Mouse (Mus musculus) kidney, embryonic 14.5 days (tissue): Measurements from ENCODE around the gene Zfp418. TPM values are rescaled to one million over a fixed set of nuclear protein-coding genes. Genes with fewer than 3 reads are reported as not detected.
"Not testable (repeated sequence)": the region's sequence is repeated elsewhere in the genome, so short reads cannot be mapped to it uniquely, and the experiment has no call there.

Experiments used
- ATAC-seq: fragments of 200-750 bp; cut with Nextera tagmentation; 2 replicates; pipeline ENCODE4 v1.8.0; 2017; ENCODE audit warnings: moderate number of reproducible peaks, mild to moderate bottlenecking, moderate TSS enrichment, moderate library complexity; ENCODE audit not compliant: low FRiP score, low TSS enrichment
- H3K27ac ChIP-seq: fragments of 300-500 bp; sonication (generic); 2 replicates; pipeline ENCODE4 v1.5.1; 2014; ENCODE audit warnings: low read depth, mild to moderate bottlenecking, low read length, moderate library complexity, mixed read lengths
- H3K27me3 ChIP-seq: fragments of 300-500 bp; sonication (generic); 2 replicates; pipeline ENCODE4 v1.6.1; 2014; ENCODE audit warnings: mild to moderate bottlenecking, low read length; ENCODE audit not compliant: control insufficient read depth, insufficient read depth
- H3K36me3 ChIP-seq: fragments of 300-500 bp; sonication (generic); 2 replicates; pipeline ENCODE4 v1.6.1; 2014; ENCODE audit warnings: low read length, mixed read lengths; ENCODE audit not compliant: control insufficient read depth, insufficient read depth
- H3K4me1 ChIP-seq: fragments of 300-500 bp; sonication (generic); 2 replicates; pipeline ENCODE4 v1.6.1; 2014; ENCODE audit warnings: low read length, mixed read lengths; ENCODE audit not compliant: control insufficient read depth, insufficient read depth
- H3K4me2 ChIP-seq: fragments of 300-500 bp; sonication (generic); replicated peaks from 2 replicates; pipeline ENCODE4 v1.6.1; 2014; ENCODE audit warnings: low read depth, mild to moderate bottlenecking, low read length
- H3K4me3 ChIP-seq: fragments of 300-500 bp; sonication (generic); 2 replicates; pipeline ENCODE4 v1.5.1; 2014; ENCODE audit warnings: mild to moderate bottlenecking, low read length
- H3K9ac ChIP-seq: fragments of 300-500 bp; sonication (generic); 2 replicates; pipeline ENCODE4 v1.6.1; 2014; ENCODE audit warnings: low read depth, mild to moderate bottlenecking, low read length, moderate library complexity
- H3K9me3 ChIP-seq: fragments of 300-500 bp; sonication (generic); 2 replicates; pipeline ENCODE4 v1.6.1; 2016; ENCODE audit warnings: low read length; ENCODE audit not compliant: control insufficient read depth
- WGBS: fragments of 180-500 bp; shearing (Covaris S2); extraction: QIAGEN DNeasy Blood & Tissue Kit; methylation state at CpG from one replicate; pipeline ENCODE4 v1.1.7; 2014; 5-methylcytosine and 5-hydroxymethylcytosine counted together
- polyA plus RNA-seq: library from polyadenylated mRNA; unstranded; fragments of >200 nt; fragmentation: Nextera tagmentation; extraction: Ambion mirVana; gene quantifications from 2 replicates; pipeline ENCODE4 v1.2.1, GENCODE M21; 2014

The Zfp418 gene
- 2.2 and 3.5 TPM in 2 replicates for polyA plus RNA-seq

DNA sequence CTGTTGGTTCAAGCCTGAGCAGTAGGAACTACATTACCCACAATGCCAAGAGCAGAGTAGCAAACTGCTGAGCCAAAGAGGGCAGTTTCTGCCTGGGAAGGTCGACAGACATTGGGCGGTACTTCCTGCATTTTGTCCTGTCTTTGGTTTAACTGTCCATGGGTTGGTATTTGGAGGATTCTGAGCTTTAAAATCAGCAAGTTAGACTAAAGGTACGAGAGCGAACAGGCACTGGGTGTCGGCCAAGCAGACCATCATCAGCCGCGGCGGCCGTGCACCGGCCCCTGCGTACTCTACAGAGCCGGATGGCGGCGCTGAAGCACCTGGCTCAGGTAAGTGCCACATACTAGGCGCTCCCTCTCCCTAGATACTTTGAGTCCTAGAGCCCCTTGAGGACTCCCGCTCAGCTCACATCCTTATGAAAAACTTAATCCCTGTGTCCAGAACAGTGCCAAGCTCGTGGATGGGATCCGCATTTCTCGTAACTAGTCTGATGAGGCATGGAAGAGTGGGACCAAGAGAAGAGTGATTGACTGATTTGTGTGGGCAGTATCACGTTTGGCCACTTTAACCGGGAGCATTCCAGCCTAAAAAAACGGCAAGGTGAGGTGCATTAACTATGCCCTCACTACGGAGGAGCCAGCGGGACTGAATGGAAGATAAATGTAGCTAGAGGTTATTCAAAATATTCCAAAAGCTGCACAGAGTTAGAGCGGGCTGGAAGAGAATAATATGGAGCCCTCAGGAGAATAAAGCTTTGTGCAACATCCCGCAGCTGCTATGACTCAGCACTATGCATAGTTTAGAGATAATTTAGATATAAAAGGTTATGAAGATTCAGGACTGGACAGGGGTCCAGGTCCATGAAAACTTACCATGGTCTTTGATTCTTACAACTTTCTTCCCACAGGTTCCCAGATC lies at the start of gene Zfp418:
Gene Zfp418 (plus strand): TSS at position 104 of the 921 bp plus-strand sequence.
- 0 out of 2 replicates have a peak within 1 kb of the TSS, but pooled peaks have one; percentile 9 for H3K27ac ChIP-seq
- H3K9ac ChIP-seq: peak within 1 kb of the TSS; percentile 61
- H3K4me1 ChIP-seq: no peaks in the 10 kb centered on the region
- H3K36me3 ChIP-seq: no peaks in the 10 kb centered on the region
- H3K27me3 ChIP-seq: no peaks in the 10 kb centered on the region
- peak within 1 kb of the TSS; percentile 55 for H3K4me2 ChIP-seq
- H3K9me3 ChIP-seq: no peaks in the 10 kb centered on the region
- WGBS: 1% methylated on average over 26 of the region's 26 CpGs
- H3K4me3 ChIP-seq: peak within 1 kb of the TSS; percentile 70
- peak; percentile 97 for ATAC-seq

DNA sequence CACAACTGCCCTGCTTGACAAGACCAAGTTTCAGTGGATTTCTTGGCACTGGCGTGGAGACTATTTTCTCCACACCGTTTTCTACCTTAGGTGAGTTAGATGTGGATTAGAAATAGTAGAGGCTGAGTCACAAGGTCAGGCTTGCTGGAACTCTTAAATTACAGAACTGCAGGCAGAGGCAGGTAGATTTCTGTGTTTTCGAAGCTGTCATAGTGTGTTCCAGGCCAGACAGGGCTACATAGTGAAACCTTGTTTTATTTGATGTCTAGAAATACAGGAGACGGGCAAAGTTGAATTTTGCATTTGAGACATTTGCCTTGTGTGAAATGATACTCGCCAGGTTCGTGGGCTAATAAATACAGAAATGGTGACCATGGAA lies 49.5 kb upstream of the Zfp418 start:
- no peak for ATAC-seq
- peak overlapping the region; percentile 69; the same call in 1 of the 2 replicates for H3K4me3 ChIP-seq
- WGBS: 57% methylated on average over 6 of the region's 6 CpGs

GRCm38 (mm10) chr7:7130491-7131124 lies 40.5 kb upstream of the Zfp418 start:
- not testable (repeated sequence) for ATAC-seq, H3K9me3 ChIP-seq, H3K36me3 ChIP-seq, H3K4me3 ChIP-seq, H3K27me3 ChIP-seq, H3K4me2 ChIP-seq, H3K27ac ChIP-seq, H3K4me1 ChIP-seq, H3K9ac ChIP-seq
- WGBS: 94% methylated on average over 14 of the region's 15 CpGs

More for the DNA sequence above, 49.5 kb upstream of the Zfp418 start:
- H3K27ac ChIP-seq: no peak overlapping the region
- no peaks in the 10 kb centered on the region for H3K9me3 ChIP-seq
- H3K27me3 ChIP-seq: no peaks in the 10 kb centered on the region
- peak overlapping the region; percentile 31; the same call in 1 of the 2 replicates for H3K9ac ChIP-seq
- no peaks in the 10 kb centered on the region for H3K4me1 ChIP-seq
- no peaks in the 10 kb centered on the region for H3K36me3 ChIP-seq
- H3K4me2 ChIP-seq: peak overlapping the region; percentile 50

GRCm38 (mm10) chr7:7132751-7133150 lies 38.4 kb upstream of the Zfp418 start:
- no peak overlapping the region for H3K4me3 ChIP-seq
- H3K27ac ChIP-seq: no peak overlapping the region
- H3K4me2 ChIP-seq: no peak overlapping the region
- 81% methylated on average over 8 of the region's 8 CpGs for WGBS
- no peak for ATAC-seq
- no peaks in the 10 kb centered on the region for H3K27me3 ChIP-seq
- H3K9me3 ChIP-seq: no peaks in the 10 kb centered on the region
- no peak overlapping the region for H3K9ac ChIP-seq
- no peaks in the 10 kb centered on the region for H3K4me1 ChIP-seq
- H3K36me3 ChIP-seq: peaks cover 7% of the 10 kb centered on the region; the same call in 1 of the 2 replicates

DNA sequence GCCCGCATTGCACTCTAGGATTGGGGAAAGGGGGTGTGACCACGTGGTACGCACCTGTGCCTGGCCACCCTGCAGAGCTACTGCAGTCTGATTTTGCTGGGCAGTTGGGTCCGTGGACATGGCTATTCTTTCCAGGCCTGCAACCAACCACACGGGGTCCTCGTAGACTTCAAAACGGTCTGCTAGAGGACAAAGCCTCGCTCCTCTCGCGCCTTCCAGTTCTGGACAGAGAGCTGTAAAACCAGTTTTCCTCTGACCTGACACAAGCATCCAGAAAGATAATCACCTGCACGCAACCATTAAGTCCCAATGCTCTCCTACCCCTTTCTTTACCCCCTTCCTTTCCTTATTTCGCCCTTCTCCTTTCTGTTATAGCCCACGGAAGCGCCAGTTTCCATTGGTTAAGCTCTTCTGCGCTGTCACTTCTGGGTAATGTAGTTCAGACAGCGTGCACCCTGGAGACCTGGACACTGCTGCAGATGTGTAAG lies 34.7 kb upstream of the Zfp418 start, which contains the start of gene Zfp773:
Gene Zfp773 (minus strand): TSS at position 377 of the 488 bp plus-strand sequence.
- 2% methylated on average over 16 of the region's 16 CpGs for WGBS
- Histone ChIP-seq H3K27me3 (no peaks in the 10 kb centered on the region), H3K27ac (no peak within 1 kb of the TSS), H3K4me2 (peak within 1 kb of the TSS; percentile 42), H3K9ac (peak within 1 kb of the TSS; percentile 55), H3K4me3 (peak within 1 kb of the TSS; percentile 45), H3K36me3 (peaks cover 7% of the 10 kb centered on the region; the same call in 1 of the 2 replicates), H3K9me3 (no peaks in the 10 kb centered on the region), H3K4me1 (no peaks in the 10 kb centered on the region)
- peak; percentile 99 for ATAC-seq

DNA sequence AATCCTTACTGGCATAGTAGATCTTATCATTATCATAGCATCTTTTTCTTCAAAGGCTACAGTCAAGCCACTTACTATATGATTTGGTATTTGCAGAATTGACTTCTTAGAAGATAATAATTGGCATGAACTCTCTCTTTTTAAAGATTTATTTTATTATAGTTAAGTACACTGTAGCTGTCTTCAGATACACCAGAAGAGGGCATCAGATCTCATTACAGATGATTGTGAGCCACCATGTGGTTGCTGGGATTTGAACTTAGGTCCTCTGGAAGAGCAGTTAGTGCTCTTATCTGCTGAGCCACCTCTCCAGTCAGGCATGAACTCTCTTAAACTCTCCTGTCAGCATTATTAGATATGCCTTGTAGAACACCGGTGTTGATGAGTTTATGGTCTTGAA lies 26.9 kb upstream of the Zfp418 start:
- ATAC-seq: no peak
- no peak overlapping the region for H3K4me3 ChIP-seq
- no peaks in the 10 kb centered on the region for H3K4me1 ChIP-seq
- H3K9me3 ChIP-seq: peaks cover 4% of the 10 kb centered on the region; the same call in 1 of the 2 replicates
- H3K9ac ChIP-seq: no peak overlapping the region
- no peaks in the 10 kb centered on the region for H3K27me3 ChIP-seq
- no peak overlapping the region for H3K4me2 ChIP-seq
- no peak overlapping the region for H3K27ac ChIP-seq
- WGBS: 82% methylated on average over 1 of the region's 1 CpGs
- H3K36me3 ChIP-seq: no peaks in the 10 kb centered on the region

DNA sequence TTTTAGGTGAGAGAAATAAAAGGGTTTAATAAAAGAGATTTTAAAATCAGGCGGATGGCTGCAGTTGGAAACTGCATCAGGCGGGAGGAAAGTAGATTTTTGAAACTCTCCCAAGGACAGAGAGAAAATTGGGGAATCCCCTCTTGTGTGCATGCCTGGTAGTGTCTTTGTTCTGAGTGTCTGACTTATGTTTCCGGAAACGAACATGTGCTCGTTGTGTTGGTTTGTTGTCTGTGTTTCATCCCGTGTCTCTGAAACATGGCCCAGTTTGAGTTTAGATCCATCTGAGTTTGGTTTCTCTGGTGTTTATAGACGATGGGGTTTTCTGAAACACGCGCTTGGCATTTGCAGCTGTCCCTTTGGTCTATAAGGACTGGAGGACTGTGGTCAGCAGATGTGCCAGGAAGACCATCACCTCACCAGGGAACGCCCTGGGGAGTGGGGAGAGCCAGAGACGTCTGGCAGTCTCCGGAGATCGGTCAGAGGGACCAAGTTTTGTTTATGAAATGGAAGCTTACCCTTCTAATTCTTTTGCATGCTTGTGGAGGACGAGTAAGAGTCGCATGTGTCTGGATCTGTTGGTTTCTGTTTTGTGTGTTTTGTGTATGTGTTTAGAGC lies 25.0 kb upstream of the Zfp418 start:
- Histone ChIP-seq H3K27me3 (no peaks in the 10 kb centered on the region), H3K9me3 (peaks cover 4% of the 10 kb centered on the region; the same call in 1 of the 2 replicates), H3K36me3 (no peaks in the 10 kb centered on the region), H3K9ac (no peak overlapping the region), H3K4me1 (no peaks in the 10 kb centered on the region), H3K4me3 (no peak overlapping the region), H3K27ac (no peak overlapping the region), H3K4me2 (no peak overlapping the region)
- 91% methylated on average over 15 of the region's 15 CpGs for WGBS
- no peak for ATAC-seq

GRCm38 (mm10) chr7:7185897-7186296 lies 14.8 kb downstream of the Zfp418 start:
- peaks cover 17% of the 10 kb centered on the region; the same call in 1 of the 2 replicates for H3K36me3 ChIP-seq
- ATAC-seq: no peak
- no peaks in the 10 kb centered on the region for H3K27me3 ChIP-seq
- no peaks in the 10 kb centered on the region for H3K4me1 ChIP-seq
- no peak overlapping the region for H3K4me2 ChIP-seq
- no peak overlapping the region for H3K9ac ChIP-seq
- 91% methylated on average over 1 of the region's 1 CpGs for WGBS
- no peak overlapping the region for H3K4me3 ChIP-seq
- H3K27ac ChIP-seq: no peak overlapping the region
- no peaks in the 10 kb centered on the region for H3K9me3 ChIP-seq
